Mouse (Mus musculus) sigmoid colon, adult 10 weeks (tissue): ENCODE results near the gene Pigu. TPM values are rescaled to one million over a fixed set of nuclear protein-coding genes. Genes with fewer than 3 reads are reported as not detected.

ENCODE experiments used
- polyA plus RNA-seq: library from polyadenylated mRNA; stranded (reverse); fragments of 350-450 nt; fragmentation: Illumina TruSeq; extraction: RNeasy Lipid Tissue Mini Kit (QIAGEN cat#74804); gene quantifications from one replicate; pipeline ENCODE4 v1.2.3, GENCODE M21; 2014; ENCODE audit warnings: low read depth, low replicate concordance

The Pigu gene
- 55.8 TPM for polyA plus RNA-seq

GRCm38 (mm10) chr2:155356971-155357591 lies at the start of gene Pigu:
Gene Pigu, minus strand, starts transcription at chr2:155357430.

GRCm38 (mm10) chr2:155380261-155381059 lies 23.2 kb upstream of the Pigu start, which contains the start of gene Trp53inp2:
Gene Trp53inp2, plus strand, starts transcription at chr2:155381059.

GRCm38 (mm10) chr2:155276195-155276594 lies 81.0 kb downstream of the Pigu start, which contains the start of gene Map1lc3a:
Gene Map1lc3a, plus strand, starts transcription at chr2:155276297.

GRCm38 (mm10) chr2:155236362-155236992 lies 120.8 kb downstream of the Pigu start, which contains the start of gene Dynlrb1:
Gene Dynlrb1, plus strand, starts transcription at chr2:155236533.

Other genes with a start within 250 kb of the Pigu start
- gene Itch, start 223.9 kb downstream of the Pigu start, polyA plus RNA-seq = 143 TPM
- gene Dynlrb1, start 120.9 kb downstream of the Pigu start, polyA plus RNA-seq = 217 TPM
- 0.60 TPM for gene Map1lc3a, start 81.1 kb downstream of the Pigu start, polyA plus RNA-seq
- gene Trp53inp2, start 23.6 kb upstream of the Pigu start, polyA plus RNA-seq = 187 TPM
- gene Ncoa6, start 116.5 kb upstream of the Pigu start, polyA plus RNA-seq = 74.3 TPM
- gene Acss2, start 160.5 kb upstream of the Pigu start, polyA plus RNA-seq = 77.9 TPM
- 0.16 TPM for gene Ggt7, start 160.8 kb upstream of the Pigu start, polyA plus RNA-seq
- 13.5 TPM for gene Gss, start 235.4 kb upstream of the Pigu start, polyA plus RNA-seq